ENCODE assay signal across 1 mouse cellular context in the genomic region with DNA sequence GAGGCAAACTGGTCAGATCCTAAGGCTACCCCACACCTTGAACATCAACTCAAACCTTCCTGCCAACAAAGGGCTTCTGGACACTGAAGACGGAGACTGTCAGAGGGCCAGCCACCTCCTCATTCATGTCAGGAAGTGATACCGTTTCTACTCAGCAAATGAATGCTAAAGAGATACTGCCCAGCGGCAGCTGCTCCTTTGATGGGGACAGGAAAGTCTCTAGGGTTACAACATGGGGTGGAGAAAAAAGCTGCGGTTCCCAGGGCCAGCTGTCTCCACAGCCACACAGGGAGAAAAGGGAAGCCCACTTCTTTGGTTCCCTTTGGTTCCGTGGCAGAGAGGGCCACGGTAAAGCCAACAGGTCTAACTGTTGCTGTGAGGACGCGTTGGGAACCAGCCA.
TF ChIP-seq lines count a peak whose summit lies in the region.

No protein-coding gene starts in this region.

TF ChIP-seq in C2C12, 6 proteins besides CTCF, POLR2A, EP300 and RAD21:
- TF ChIP-seq CEBPB (IDR thresholded peaks at IDR 0.05; ENCODE audit: low read depth) (no peak), MYOD1 (IDR thresholded peaks at IDR 0.05; ENCODE audit: control insufficient read depth, insufficient read length, low read depth) (peak; percentile 70)
